Mouse (Mus musculus) E14TG2a.4 (cell line): ENCODE measurements at regions not wholly inside any gene's neighbourhood (a gene's known extent, or its start where the extent isn't known, plus 50 kb on each side); places are given as distances from the start of the nearest gene placed in this dataset.

ENCODE experiments used
- H3K27me3 ChIP-seq: 2 replicates; pipeline ENCODE4 v1.6.1; 2014; ENCODE audit warnings: low read length, control low read depth; ENCODE audit not compliant: insufficient read depth
- H3K36me3 ChIP-seq: 2 replicates; pipeline ENCODE4 v1.6.1; 2014; ENCODE audit warnings: low read length, control low read depth; ENCODE audit not compliant: insufficient read depth
- H3K4me1 ChIP-seq: replicated peaks from 2 replicates; pipeline ENCODE4 v1.6.1; 2014; ENCODE audit warnings: low read depth, low read length, control low read depth
- H3K4me3 ChIP-seq: replicated peaks from 2 replicates; pipeline ENCODE4 v1.5.1; 2014; ENCODE audit warnings: mild to moderate bottlenecking, low read length
- H3K9me3 ChIP-seq: 2 replicates; pipeline ENCODE4 v1.6.1; 2014; ENCODE audit warnings: low read length, control low read depth
- CTCF ChIP-seq: conservative IDR thresholded peaks from 2 replicates; pipeline ENCODE4 v1.5.1; 2014; ENCODE audit warnings: low read length
- NANOG ChIP-seq: IDR thresholded peaks from 2 replicates; pipeline ENCODE4 v1.6.1; 2014; ENCODE audit warnings: borderline replicate concordance, low read length, mixed read lengths
- POU5F1 ChIP-seq: IDR thresholded peaks from 2 replicates; pipeline ENCODE4 v1.6.1; 2014; ENCODE audit warnings: low read length, borderline replicate concordance

GRCm38 (mm10) chr8:10910244-10910872 is 97.9 kb downstream of the Irs2 start:
- no peaks in the 10 kb centered on the region for H3K9me3 ChIP-seq
- no peaks in the 10 kb centered on the region for H3K4me1 ChIP-seq
- TF ChIP-seq POU5F1 (no peak), NANOG (no peak), CTCF (no peak)
- H3K27me3 ChIP-seq: peaks cover 27% of the 10 kb centered on the region
- H3K36me3 ChIP-seq: no peaks in the 10 kb centered on the region
- H3K4me3 ChIP-seq: no peak overlapping the region

DNA sequence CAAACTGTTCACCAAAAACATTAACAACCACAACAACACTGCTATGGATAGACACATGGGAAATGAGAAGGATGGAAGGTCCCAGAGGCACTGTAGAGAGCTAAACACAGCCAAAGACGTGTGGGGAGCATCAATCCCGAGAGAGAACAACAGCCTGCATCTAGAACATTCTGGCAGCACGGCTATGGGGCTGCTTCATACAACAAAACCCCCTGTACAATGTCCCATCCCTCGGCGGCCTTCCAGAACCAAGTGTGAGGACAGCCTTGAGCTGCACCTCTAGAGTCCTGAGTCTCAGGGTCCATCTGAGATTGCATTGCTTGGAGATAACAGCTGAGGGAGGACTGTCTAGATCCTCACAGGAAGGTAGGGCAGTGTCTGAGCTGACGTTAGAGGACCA is 99.1 kb downstream of the Irs2 start:
- Histone ChIP-seq H3K27me3 (peaks cover 26% of the 10 kb centered on the region), H3K36me3 (no peaks in the 10 kb centered on the region), H3K4me3 (no peak overlapping the region), H3K4me1 (no peaks in the 10 kb centered on the region), H3K9me3 (no peaks in the 10 kb centered on the region)
- no peak for TF ChIP-seq POU5F1
- TF ChIP-seq CTCF: no peak
- TF ChIP-seq NANOG: no peak

DNA sequence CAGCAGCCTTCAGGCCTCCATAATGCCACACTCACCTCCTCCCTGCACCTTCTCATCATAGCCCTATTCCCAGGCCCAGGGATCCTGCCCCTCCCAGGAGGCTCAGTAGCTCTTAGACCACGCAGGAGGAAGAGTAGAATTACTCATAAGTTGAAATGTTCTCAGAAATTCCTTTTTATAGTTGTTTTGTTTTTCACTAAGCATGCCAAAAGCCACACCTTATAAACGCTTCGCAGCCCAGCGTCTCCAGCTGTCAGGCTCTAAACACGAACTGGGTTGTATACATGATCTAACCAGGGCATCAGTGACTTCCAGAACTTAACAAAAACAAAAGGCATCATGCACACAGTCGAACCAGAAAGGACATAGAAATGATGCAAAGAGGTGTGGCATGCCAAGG is 101.9 kb downstream of the Irs2 start:
- H3K4me1 ChIP-seq: no peaks in the 10 kb centered on the region
- H3K36me3 ChIP-seq: no peaks in the 10 kb centered on the region
- no peaks in the 10 kb centered on the region for H3K9me3 ChIP-seq
- peaks cover 23% of the 10 kb centered on the region for H3K27me3 ChIP-seq
- TF ChIP-seq NANOG (no peak), POU5F1 (no peak), CTCF (no peak)
- no peak overlapping the region for H3K4me3 ChIP-seq

DNA sequence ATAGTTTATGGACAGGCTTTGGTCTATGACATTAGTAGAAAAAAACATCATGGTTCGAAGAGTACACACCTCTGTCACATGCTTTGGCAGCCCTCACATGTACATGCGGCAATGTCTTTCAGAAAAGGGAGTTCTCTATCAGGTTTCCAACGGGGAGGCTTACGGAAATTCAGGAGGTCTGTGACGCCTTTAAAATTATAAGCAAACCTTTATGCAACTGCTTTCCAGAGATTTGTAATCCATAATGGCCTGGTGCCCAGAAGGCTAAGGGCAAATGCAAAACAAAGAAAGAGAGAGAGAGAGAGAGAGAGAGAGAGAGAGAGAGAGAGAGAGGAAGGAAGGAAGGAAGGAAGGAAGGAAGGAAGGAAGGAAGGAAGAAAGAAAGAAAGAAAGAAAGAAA is 102.5 kb downstream of the Irs2 start:
- Histone ChIP-seq H3K9me3 (no peaks in the 10 kb centered on the region), H3K36me3 (no peaks in the 10 kb centered on the region), H3K4me1 (no peaks in the 10 kb centered on the region), H3K27me3 (peaks cover 23% of the 10 kb centered on the region), H3K4me3 (no peak overlapping the region)
- TF ChIP-seq NANOG (no peak), POU5F1 (no peak), CTCF (no peak)

DNA sequence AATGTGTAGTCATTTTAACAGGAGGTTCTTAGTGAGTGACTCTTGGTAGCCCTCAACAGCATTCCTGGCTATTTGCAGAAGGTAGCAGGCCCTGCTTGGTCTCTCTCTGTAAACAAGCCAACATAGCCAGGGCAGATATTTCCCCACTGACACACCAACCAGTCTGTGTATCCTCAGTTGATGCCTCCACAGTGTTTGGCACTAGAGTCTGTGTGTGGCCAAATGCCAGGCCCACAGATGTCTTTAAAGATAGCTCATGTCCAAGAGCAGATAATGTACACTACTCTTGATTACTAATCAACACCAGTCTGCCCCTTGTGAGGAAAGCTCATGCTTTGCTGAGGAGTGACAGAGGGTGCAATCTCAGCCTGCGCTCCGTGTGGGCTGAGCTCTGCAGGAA is 104.3 kb downstream of the Irs2 start:
- no peak overlapping the region for H3K4me3 ChIP-seq
- peaks cover 8% of the 10 kb centered on the region for H3K4me1 ChIP-seq
- no peaks in the 10 kb centered on the region for H3K36me3 ChIP-seq
- H3K9me3 ChIP-seq: peaks cover 7% of the 10 kb centered on the region; the same call in 1 of the 2 replicates
- no peak for TF ChIP-seq NANOG
- no peak for TF ChIP-seq POU5F1
- no peak for TF ChIP-seq CTCF
- H3K27me3 ChIP-seq: peaks cover 8% of the 10 kb centered on the region; the same call in 1 of the 2 replicates

DNA sequence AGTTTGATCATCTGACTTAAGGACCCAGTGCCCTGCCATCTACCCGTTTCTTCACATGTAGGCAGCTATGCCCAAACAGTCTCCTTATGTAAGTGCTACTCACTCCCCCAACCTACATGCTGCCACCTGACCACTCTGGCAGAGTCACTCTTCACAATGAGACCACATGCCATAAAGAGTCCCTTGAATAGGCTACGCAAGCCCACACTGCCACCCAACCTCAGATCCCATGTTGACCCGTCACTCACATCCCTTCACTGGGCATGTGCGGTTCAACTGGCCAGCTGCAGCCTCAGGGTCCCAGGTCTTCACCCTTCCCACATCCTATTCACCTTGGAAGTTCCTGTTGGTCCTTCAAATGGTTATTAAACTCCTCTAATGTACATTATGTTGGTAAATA is 106.3 kb downstream of the Irs2 start:
- peaks cover 10% of the 10 kb centered on the region for H3K4me1 ChIP-seq
- H3K4me3 ChIP-seq: no peak overlapping the region
- H3K27me3 ChIP-seq: peaks cover 8% of the 10 kb centered on the region; the same call in 1 of the 2 replicates
- TF ChIP-seq POU5F1 (no peak), NANOG (no peak), CTCF (no peak)
- H3K9me3 ChIP-seq: peaks cover 7% of the 10 kb centered on the region; the same call in 1 of the 2 replicates
- no peaks in the 10 kb centered on the region for H3K36me3 ChIP-seq

- peaks cover 10% of the 10 kb centered on the region for H3K4me1 ChIP-seq
- no peaks in the 10 kb centered on the region for H3K36me3 ChIP-seq
- no peak overlapping the region for H3K4me3 ChIP-seq
- peaks cover 7% of the 10 kb centered on the region; the same call in 1 of the 2 replicates for H3K9me3 ChIP-seq
- no peak for TF ChIP-seq NANOG
- TF ChIP-seq POU5F1: no peak
- TF ChIP-seq CTCF: no peak
- peaks cover 8% of the 10 kb centered on the region; the same call in 1 of the 2 replicates for H3K27me3 ChIP-seq
These were observed 107.2 kb downstream of the Irs2 start for GRCm38 (mm10) chr8:10901014-10901413.

DNA sequence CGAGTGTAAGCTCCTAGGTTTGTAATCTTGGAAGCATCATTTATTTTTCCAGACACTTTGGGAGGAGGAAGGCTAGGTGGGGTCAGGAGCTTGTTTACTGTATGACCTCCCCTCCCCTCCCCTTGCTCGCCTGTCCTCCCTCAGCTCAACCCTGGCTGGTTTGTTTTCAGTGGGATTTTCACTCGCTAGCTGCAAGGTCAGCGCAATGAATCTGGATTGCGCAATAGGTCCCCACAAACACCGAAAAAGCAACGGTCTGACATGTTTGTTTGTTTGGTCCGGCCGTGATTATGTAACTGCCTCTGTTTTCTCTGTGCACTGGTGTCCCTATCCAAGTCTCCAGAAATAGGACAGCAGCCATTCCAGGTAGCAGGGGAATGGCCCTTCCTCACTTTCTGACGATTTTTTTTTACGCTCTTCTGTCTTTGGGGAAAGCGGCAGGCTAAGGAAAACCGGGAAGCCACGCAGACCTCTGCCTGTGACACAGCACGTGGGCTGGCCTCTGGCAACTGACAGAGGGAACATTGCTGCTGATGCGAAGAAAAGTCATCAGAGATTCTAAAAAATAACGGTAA is 108.6 kb downstream of the Irs2 start:
- H3K9me3 ChIP-seq: peaks cover 7% of the 10 kb centered on the region; the same call in 1 of the 2 replicates
- H3K36me3 ChIP-seq: no peaks in the 10 kb centered on the region
- TF ChIP-seq NANOG (no peak), POU5F1 (no peak), CTCF (no peak)
- peaks cover 10% of the 10 kb centered on the region for H3K4me1 ChIP-seq
- no peak overlapping the region for H3K4me3 ChIP-seq
- peaks cover 8% of the 10 kb centered on the region; the same call in 1 of the 2 replicates for H3K27me3 ChIP-seq
